Mouse (Mus musculus): ENCODE measurements around the gene Fgfr2. TPM values are rescaled to one million over a fixed set of nuclear protein-coding genes. Genes with fewer than 3 reads are reported as not detected.

Fgfr2 gene
- total RNA-seq, 2 experiments from 2014 or later = 56.7 to 61.5 TPM

- no peak for DNase-seq (ENCODE audit: low spot score in 2 of 2)
These were observed 835.8 kb downstream of the Fgfr2 start for GRCm38 (mm10) chr7:132287340-132287664.

GRCm38 (mm10) chr7:132286630-132287339, 836.4 kb downstream of the Fgfr2 start:
- peak in 1 of 2 experiments; percentile 60 for DNase-seq (ENCODE audit: low spot score in 2 of 2)

- DNase-seq (ENCODE audit: low spot score in 2 of 2) = peak; percentile 79 to 91
These were observed 838.4 kb downstream of the Fgfr2 start for GRCm38 (mm10) chr7:132284795-132285194.

- DNase-seq (ENCODE audit: low spot score in 2 of 2) = peak in 1 of 2 experiments; percentile 75
These were observed 839.0 kb downstream of the Fgfr2 start for GRCm38 (mm10) chr7:132284048-132284737.

- DNase-seq (ENCODE audit: low spot score in 2 of 2) = no peak
These were observed 840.6 kb downstream of the Fgfr2 start for GRCm38 (mm10) chr7:132282576-132282975.

- DNase-seq (ENCODE audit: low spot score in 2 of 2) = no peak
These were observed 841.0 kb downstream of the Fgfr2 start for GRCm38 (mm10) chr7:132282161-132282560.

- peak in 1 of 2 experiments; percentile 46 for DNase-seq (ENCODE audit: low spot score in 2 of 2)
These were observed 841.4 kb downstream of the Fgfr2 start for GRCm38 (mm10) chr7:132281753-132282152.

- DNase-seq (ENCODE audit: low spot score in 2 of 2) = no peak
These were observed 844.5 kb downstream of the Fgfr2 start for GRCm38 (mm10) chr7:132278658-132279057.

GRCm38 (mm10) chr7:132276287-132276686, 846.9 kb downstream of the Fgfr2 start:
- DNase-seq (ENCODE audit: low spot score in 2 of 2) = no peak

- no peak for DNase-seq (ENCODE audit: low spot score in 2 of 2)
These were observed 849.2 kb downstream of the Fgfr2 start for GRCm38 (mm10) chr7:132273741-132274513.

GRCm38 (mm10) chr7:132272984-132273383, 850.2 kb downstream of the Fgfr2 start:
- no peak for DNase-seq (ENCODE audit: low spot score in 2 of 2)

- DNase-seq (ENCODE audit: low spot score in 2 of 2) = no peak
These were observed 852.8 kb downstream of the Fgfr2 start for GRCm38 (mm10) chr7:132270364-132270763.

GRCm38 (mm10) chr7:132269661-132270060, 853.5 kb downstream of the Fgfr2 start:
- no peak for DNase-seq (ENCODE audit: low spot score in 2 of 2)

- no peak for DNase-seq (ENCODE audit: low spot score in 2 of 2)
These were observed 855.2 kb downstream of the Fgfr2 start for GRCm38 (mm10) chr7:132267721-132268498.

GRCm38 (mm10) chr7:132264763-132265162, 858.4 kb downstream of the Fgfr2 start:
- DNase-seq (ENCODE audit: low spot score in 2 of 2) = peak in 1 of 2 experiments; percentile 37

- no peak for DNase-seq (ENCODE audit: low spot score in 2 of 2)
These were observed 860.0 kb downstream of the Fgfr2 start for GRCm38 (mm10) chr7:132263186-132263585.

- DNase-seq (ENCODE audit: low spot score in 2 of 2) = no peak
These were observed 860.5 kb downstream of the Fgfr2 start for GRCm38 (mm10) chr7:132262696-132263095.

GRCm38 (mm10) chr7:132261885-132262284, 861.3 kb downstream of the Fgfr2 start:
- DNase-seq (ENCODE audit: low spot score in 2 of 2) = no peak

GRCm38 (mm10) chr7:132260632-132261031, 862.5 kb downstream of the Fgfr2 start:
- no peak for DNase-seq (ENCODE audit: low spot score in 2 of 2)

- DNase-seq (ENCODE audit: low spot score in 2 of 2) = peak in 1 of 2 experiments; percentile 55
These were observed 864.3 kb downstream of the Fgfr2 start for GRCm38 (mm10) chr7:132258817-132259216.

GRCm38 (mm10) chr7:132258216-132258615, 864.9 kb downstream of the Fgfr2 start:
- no peak for DNase-seq (ENCODE audit: low spot score in 2 of 2)

Data from layer of hippocampus, adult 18-20 months (tissue).